Mouse (Mus musculus) adrenal gland, postnatal 4 days (tissue): Measurements from ENCODE around the gene Cd164l2. TPM values are rescaled to one million over a fixed set of nuclear protein-coding genes. Genes with fewer than 3 reads are reported as not detected.

Experiments
- DNase-seq, 2 experiments: peaks; one replicate each; pipeline ENCODE4 v3.0.0; 2021 to 2022; ENCODE audit warnings: low spot score in 2 of 2, mixed read lengths in 2 of 2
- long read RNA-seq, 2 experiments: library from polyadenylated mRNA; stranded (forward); transcript quantifications; one replicate each; pipeline ENCODE4 v2.0.0; 2021
- total RNA-seq, 2 experiments: library from RNA; stranded (reverse); gene quantifications; 2 replicates each; pipeline ENCODE4 v1.2.3; 2021

Cd164l2 gene
- 1 to 10 TPM; 2.3 to 5.2 TPM for total RNA-seq
- long read RNA-seq, experiment 1, partial matches to known transcripts = 0 of 2 reads
- long read RNA-seq, experiment 1, other reads (novel, unspliced or antisense) = 1 of 2 reads
- long read RNA-seq, experiment 2, partial matches to known transcripts = 0 of 2 reads
- long read RNA-seq, experiment 2, other reads (novel, unspliced or antisense) = 0 of 2 reads

DNA sequence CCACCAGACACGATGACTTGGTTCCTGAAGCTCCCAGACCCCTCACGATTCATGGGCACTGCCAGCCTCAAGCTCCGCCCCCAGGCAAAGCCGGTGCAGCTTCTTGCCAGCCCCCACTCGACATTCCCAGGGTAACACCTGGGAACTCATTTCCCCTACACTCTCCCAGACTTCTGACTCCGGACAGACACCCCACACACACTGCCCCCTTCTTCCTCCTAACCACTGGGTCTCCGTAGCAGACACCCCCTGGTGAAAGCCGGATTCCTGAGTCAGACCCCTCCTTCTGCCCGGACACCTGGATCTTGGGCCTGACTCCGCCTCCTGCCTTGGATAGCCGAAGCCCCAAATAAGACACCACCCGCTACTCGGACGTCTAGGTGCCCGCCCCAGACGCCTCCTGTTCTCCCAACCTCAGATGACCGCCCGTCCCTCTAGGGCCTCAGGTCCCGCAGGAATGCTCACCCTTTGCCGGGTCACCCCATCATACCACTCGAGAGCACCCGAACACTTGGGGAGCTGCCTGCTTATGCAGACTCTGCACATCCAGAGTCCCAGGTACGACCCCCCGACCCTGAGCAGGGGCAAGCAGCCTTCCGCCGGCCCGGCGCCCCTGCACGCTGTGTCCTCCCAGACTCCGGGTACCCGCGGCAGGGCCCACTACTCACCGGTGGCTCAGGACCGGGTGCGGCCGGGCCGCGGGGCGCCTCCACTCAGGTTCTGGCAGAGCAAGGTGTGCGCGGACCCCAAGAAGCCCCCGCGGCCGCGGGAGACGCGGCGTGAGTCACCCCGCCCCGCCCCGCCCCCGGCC lies at the start of gene Cd164l2, which contains the start of gene Gpr3:
Gene Cd164l2 (plus strand): TSS at position 381 of the 811 bp plus-strand sequence.
Gene Gpr3 (minus strand): TSS at position 786 of the 811 bp plus-strand sequence.
- no peak for DNase-seq

DNA sequence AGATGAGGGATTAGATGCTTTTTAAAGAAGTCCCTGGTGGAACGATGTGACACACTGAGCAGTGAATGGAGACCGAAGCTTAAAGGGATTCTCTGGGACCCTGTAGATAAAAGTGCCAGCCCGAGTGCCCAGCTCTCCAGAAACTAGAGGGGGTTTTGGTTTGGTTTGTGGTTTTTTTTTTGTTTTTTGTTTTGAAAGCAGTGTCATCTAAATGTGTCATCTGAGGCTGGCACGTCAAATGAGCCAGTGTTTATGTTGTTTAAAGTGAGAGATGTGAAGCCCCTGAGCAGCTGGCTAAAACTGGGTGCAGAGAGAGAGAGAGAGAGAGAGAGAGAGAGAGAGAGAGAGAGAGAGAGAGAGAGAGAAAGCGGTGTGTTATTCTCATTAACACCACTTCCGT lies 49.7 kb upstream of the Cd164l2 start:
- no peak for DNase-seq

DNA sequence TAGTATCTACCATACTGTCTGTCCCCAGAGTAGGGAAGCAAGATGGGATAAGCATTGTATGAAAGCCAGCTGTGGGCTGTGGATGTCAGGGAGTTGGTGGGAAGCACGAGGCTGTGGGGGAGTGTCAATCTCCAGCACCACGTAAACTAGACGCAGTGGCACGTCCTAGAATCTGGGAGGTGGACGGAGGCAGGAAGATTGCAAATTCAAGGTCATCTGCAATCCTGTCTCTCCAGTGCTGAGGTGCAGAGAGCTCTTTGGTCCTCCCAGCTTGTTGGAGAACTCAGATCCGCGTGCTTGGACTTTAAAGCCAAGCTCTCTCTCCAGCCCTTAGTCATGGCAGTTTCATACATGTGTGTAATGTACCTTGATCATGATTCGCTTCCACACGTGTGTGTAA lies 45.2 kb upstream of the Cd164l2 start:
- no peak for DNase-seq

DNA sequence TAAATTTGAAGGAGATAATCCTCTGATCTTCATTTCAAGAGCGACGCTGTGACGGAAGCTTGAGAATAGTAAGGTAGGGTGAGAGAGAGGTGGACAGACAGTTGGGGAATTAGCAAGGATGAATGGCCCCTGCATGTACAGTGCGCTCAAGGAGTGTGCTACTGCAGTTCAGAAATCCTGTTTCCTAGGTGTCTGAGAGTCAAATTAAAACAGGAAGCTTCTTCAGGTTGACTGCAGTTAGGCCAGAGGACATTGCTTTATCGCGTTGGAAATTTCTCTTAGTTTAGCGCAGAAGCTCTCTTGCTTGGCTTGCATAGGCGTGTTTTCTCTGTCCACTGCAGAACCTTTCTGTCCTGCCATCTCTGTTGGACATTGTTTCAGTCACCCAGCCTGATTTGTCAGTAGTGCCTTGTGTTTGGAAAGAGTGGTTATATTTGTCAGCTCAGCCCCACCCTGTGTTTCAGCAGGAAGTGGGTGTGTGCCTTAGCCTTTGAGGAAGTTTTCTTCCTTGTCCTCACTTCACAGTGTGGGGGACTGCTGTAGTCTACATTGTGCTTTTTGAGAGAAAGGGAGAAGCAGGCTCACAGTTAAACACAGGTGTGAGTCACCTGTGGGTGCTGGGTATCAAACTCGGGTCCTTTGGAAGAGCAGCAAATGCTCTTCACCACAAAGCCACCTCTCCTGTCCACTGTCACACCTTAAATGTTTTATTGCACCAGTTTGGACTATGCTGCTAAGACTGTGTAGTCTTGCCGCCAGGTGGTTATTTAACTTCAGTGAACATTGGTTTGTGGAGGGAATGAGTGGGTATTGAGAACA lies 42.5 kb upstream of the Cd164l2 start:
- DNase-seq = no peak

GRCm38 (mm10) chr4:133170056-133170524 lies 41.8 kb upstream of the Cd164l2 start:
- no peak for DNase-seq

- no peak for DNase-seq
Measured at GRCm38 (mm10) chr4:133170616-133171015, 41.3 kb upstream of the Cd164l2 start.

DNA sequence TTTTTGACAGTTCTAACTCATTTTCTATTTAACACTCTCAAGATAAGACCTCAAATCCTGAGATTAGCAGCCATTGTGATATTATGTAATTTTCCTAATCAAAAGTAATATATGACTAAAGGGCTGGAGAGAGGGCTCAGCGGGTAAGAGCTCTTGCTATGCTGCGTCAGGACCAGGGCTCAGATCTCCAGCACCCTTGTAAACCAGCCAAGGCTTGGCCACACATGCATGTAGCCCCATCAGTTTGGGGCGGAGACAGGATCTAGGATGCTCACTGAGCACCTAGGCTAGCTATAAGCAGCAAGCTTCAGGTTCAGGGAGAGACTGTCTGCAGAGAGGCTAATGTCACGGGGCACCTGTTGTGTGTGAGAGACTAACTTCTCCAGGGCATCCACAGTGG lies 39.5 kb upstream of the Cd164l2 start:
- DNase-seq = no peak

DNA sequence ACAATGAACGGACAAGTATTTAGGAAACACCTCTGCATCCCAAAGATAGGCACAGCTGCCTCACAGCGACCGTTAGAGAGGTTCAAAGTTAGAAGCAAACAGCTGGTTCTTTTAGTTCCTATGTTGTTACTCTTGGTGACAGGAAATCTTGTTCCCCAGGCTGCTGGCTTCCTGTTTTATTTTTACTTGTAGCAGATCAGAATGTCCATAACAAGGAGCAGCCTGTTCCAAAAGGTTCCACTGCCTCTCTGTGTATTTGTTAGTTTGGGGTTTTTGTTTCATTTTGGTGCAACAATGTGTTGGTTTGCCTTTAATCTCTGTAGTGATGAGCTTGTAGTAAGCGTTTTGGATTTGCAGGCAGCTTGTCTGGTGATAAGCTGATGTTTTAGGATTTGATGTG lies 37.6 kb upstream of the Cd164l2 start:
- no peak for DNase-seq

DNA sequence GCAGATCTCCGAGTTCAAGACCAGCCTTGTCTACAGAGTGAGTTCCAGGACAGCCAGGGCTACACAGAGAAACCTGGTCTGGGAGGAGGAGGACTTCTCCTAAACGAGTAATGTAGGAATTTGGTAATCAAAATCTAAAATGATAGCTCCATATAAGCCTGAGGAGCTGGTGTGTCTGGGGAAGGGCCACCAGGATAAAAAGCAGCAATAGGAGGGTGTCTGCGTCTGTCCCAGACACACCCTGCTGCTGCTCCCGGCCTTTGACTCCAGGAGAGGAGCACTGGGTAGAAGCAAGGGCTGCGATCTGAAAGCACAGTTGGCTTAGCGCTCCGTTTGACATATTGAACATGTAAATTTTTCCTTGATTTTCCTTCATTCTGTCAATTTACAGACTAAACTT lies 36.7 kb upstream of the Cd164l2 start:
- DNase-seq = no peak

DNA sequence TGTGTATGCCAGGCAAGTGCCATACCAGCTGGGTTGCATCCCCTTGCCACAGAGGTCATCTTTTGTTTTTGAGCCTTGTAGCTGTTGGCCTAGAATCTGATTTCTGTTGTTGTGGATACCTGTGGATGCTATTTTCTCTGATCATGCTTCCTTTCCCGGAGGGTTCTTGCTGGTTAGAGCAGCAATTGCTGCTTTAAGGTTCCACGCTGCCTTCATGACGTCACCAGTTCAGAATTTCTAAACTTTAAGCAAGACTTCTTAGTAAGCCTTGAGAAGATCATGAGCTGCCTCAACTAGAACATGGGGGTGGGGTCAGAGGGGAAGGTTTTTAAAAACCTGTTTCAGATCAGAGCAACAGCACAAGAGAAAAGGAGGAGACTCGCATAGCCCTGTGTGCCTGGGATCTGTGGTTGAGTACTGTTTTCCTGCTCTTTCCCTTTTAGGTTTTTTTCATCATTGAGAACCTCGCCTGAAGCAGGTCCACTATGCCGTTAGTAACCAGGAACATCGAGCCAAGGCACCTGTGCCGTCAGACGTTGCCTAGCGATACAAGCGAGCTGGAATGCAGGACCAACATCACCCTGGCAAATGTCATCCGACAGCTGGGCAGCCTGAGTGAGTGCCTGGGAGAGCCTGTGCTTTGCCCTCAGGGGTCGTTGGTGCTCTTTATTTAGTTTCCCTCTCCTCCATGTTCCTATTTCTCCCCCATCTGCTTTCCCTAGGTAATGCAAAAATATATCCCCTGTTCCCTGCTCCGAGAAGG lies 35.8 kb upstream of the Cd164l2 start:
- no peak for DNase-seq

DNA sequence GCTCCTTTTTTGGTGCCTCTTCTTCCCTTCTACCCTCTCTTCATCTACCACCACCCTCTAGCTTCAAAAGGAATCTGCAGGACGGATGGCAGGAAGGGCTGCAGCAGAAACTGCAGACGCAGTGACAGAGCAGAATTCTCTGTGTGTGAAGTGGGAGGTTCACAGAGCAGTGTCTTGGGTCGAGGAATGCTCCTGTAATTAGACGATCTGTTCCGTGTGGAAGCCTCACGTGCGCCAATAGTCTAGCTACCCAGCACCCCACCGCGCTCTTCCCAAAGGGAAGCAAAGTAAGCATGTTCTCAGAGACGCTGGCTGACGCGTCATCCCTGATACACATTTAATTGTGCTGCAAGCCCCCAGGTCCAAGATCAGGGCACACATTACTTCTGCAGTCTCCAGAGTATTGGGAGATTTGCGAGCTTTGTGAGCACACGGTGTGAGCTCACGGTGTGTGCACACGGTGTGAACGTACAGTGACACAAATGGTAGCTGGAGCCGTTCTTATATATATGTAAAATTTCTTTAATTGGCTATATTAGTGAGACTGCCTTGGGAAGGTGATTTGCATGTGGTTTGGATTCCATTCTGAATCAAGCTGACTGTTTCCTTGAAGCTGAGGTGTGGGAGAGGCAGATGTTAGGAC lies 35.0 kb upstream of the Cd164l2 start:
- DNase-seq = no peak

DNA sequence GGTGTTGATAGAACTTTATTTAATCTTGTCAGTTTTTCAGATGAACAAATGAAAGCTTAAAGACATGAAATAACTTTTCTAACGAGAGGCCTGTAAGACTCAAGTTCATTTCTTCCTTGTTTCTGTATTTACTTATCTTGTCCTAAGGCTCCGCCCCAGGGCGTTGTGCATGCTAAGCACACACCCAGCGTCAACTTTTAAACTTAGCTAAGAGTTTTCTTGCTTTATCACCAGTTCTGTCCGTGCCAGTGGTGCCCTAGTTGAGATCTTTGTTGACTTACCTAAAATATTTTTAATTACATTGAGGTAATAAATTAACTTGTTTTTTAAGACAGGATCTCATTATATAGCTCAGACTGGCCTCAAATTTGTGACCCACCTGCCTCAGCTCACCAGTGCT lies 33.6 kb upstream of the Cd164l2 start:
- no peak for DNase-seq

DNA sequence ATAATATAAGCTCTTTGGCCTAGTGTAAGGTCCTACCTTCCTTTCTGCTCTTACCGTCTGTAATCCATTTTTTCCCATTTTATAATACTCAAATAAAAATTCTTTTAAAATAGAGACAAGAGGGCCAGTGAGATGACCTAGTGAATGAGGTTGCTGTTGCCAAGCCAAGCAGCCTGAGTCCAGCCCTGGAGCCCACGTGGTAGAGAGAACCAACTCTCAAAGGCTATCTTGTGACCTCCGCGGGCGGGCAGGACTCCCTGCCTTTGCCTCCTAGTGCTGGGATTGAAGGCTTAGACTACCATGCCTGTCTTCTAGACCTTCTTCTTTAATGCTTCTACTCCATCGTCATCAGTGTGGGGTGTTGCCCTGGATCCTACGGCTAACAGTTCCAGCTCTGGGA lies 32.7 kb upstream of the Cd164l2 start:
- no peak for DNase-seq

DNA sequence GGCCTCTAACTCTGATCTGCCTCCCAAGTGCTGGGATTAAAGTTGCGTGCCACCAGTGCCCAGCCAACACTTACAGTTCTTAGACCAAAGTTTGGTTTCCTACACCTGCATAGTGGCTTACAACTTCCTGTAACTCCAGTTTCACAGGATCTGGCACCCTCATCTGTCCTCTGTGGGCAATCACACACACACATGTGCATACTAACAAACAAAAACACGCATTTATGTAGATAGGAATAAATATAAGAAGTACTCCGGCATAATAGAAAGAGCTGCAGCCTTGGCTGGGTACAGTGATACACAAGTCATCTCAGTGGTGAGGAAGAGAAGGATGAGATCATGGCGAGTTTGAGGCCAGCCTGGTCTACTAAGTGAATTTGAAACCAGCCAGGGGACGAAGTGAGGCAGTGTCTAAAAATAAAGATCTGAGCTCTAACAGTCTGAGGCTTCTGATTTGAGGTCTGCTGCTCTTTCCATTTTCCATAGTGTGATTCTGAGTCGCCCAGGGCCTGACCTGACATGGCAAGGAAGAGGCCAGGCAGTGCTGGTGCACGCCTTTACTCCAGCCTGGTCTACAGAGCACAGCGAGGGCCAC lies 29.4 kb upstream of the Cd164l2 start:
- no peak for DNase-seq

GRCm38 (mm10) chr4:133184031-133184897 lies 27.7 kb upstream of the Cd164l2 start:
- DNase-seq = no peak

GRCm38 (mm10) chr4:133184898-133185665 lies 26.8 kb upstream of the Cd164l2 start:
- DNase-seq = no peak

GRCm38 (mm10) chr4:133185893-133186292 lies 26.0 kb upstream of the Cd164l2 start:
- DNase-seq = no peak

- no peak for DNase-seq
Measured at GRCm38 (mm10) chr4:133186856-133187255, 25.1 kb upstream of the Cd164l2 start.
